Mouse (Mus musculus) thymus, postnatal 36 days (tissue): ENCODE results near the gene Miga1.

ENCODE experiments used
- DNase-seq, 2 experiments: peaks; one replicate each; pipeline ENCODE4 v3.0.0; 2022; ENCODE audit warnings: mixed read lengths in 2 of 2

Miga1 gene

DNA sequence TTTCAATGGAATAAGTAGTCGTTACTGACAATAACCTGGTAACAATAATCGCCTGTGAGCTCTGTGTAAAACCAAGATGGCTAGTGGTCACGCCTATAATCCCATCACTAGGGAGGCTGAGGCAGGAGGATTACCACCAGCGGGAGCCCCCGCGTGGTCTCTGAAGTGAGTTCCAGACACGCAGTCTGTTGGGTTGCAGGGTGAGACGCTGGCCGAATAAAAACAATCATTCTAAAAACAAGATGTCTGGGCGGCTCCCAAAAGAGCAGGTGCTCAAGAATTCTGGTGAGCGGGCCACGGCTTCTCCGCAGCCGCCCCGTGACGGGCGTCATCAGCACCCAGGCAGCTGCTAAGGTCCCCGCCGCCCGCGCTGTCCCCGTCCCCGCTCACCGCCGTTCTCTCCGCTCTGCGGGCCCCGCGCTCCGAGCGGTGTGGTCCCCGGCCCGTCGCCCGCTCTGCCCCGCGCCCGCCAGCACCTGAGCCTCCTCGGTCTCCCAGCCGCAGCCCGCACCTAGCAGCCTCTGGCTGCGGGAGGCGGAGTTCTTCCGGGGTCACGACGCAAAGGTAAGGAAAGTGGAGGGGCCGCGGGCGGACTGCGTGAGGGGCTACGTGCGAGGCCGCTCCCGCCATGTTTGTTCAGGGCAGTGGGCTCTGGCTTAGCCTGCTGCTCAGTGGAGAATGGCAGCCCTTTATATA, at the start of gene Miga1:
TSS of gene Miga1 (minus strand) at position 546 of the 696 bp plus-strand sequence.
- DNase-seq = peak; percentile 84 to 87

- no peak for DNase-seq
These were observed 43.9 kb upstream of the Miga1 start for GRCm38 (mm10) chr3:152384106-152384505.

GRCm38 (mm10) chr3:152376063-152376462, 35.9 kb upstream of the Miga1 start:
- no peak for DNase-seq

DNA sequence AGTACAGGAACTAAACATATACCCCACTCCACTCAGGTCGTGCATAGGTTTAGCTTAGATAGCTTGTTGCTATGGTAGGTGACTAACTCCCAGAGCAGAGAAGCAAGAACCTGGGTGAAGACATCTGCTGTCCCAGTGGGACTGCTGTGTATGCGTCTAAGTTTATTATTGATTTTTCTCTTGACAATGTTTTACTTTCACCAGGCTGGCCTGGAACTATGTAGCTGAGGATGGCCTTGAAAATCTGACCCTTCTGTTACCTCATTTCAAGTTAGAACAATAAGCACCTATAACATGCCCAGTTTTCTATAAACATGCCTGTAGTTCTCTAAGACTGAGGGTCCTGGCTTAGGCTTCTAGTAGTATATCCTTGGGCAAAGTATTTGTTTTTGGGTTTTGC, 24.0 kb upstream of the Miga1 start:
- DNase-seq = no peak

DNA sequence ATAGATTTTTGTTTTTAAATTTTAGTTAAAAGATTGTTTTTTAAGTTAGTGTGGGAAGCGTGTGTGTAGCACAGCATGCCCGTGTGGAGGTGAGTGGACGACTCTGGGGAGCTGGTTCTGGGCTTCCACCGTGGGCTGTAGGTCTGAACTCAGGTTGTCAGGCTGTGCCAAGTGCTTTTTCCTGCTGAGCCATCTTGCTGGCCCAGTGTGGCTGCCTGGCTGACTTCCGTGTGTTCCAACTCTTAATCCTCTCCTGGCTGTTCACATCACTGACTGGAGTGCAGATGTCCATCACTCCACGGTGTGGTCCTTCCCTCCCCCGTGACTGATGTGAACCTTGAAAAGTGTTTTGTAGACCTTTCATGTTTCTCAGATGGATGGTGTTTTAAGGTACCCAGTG, 18.9 kb upstream of the Miga1 start:
- no peak for DNase-seq

- no peak for DNase-seq
These were observed 16.5 kb upstream of the Miga1 start for GRCm38 (mm10) chr3:152356751-152357150.

- DNase-seq = peak; percentile 4 to 19
These were observed 15.2 kb upstream of the Miga1 start for GRCm38 (mm10) chr3:152355361-152355760.

GRCm38 (mm10) chr3:152353434-152354177, 13.4 kb upstream of the Miga1 start:
- no peak for DNase-seq

DNA sequence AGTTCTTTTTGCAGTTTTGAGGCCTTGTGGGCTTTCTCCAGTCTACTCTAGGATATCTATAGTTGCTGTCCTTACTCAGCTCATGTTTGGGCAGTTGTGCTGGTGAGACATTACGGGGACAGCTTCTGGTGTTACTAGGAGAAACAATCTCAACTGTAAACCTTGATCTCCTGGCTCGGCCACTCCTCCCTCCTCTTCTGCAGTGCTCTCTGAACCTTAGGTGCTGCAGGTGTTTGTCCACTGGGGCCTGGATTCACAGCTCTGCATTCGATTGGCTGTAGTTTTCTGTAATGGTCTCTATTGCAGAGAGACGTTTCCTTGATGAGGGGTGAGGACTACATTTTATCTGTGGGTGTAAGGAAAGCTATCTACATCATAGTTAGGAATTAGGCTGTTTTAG, 12.1 kb upstream of the Miga1 start:
- no peak for DNase-seq

- no peak for DNase-seq
These were observed 10.8 kb upstream of the Miga1 start for GRCm38 (mm10) chr3:152350966-152351365.

- DNase-seq = no peak
These were observed 10.2 kb upstream of the Miga1 start for GRCm38 (mm10) chr3:152350431-152350830.

DNA sequence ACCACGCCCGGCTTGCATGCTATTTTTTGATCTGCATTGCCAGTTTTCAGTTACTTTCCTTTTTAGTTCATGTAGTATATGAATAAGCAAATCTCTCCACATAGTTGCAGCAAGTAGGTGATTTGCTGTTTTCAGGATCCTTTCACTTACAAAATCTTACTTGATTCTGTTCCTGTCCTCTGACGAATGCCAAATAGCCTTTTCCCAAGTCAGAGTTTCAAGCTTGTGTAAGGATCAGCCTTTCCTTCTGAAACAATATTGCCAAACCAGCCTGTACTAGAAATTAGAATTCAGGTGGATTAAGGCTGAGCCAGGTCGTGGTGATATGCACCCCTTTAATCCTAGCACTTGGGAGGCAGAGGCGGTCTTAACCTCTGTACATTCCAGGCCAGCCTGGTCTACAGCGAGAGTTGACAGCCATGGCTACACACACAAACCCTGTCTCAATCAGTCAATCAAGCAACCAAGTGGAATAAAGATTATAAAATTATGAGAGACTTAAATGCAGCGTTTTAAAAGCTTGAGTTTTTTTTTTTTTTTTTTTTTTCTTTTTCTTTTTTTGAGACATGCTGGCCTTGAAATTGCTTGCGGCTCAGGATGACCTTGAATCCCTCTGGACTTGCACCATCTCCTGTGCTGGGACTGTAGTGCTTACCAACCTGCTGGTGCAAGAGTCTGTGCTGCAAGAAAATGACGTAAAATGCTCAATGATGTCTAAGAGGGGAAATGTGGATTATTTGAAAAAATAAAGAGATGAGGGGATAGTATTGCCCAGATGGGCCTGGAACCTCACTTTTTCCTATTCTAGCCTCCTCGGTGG, 8.0 kb upstream of the Miga1 start:
- DNase-seq = no peak

DNA sequence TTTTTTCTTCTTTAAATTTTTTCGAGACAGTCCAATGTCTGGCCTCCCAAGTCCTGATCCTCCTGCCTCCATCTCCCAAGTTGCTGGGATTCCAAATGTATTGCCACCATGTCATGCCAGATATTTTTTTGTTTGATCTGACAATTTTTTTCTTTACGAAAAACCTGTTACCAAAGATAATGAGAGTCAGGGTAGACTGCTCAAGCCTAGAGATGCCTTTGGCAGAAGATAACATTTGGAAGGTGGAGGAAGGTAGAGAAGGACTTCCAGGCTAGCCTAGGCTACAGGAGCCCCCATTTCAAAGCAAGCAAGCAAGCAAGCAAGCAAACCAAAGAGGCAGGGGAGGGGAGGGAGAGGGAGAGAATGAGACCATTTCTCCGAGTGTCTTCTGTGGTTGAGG, 7.0 kb upstream of the Miga1 start:
- no peak for DNase-seq

DNA sequence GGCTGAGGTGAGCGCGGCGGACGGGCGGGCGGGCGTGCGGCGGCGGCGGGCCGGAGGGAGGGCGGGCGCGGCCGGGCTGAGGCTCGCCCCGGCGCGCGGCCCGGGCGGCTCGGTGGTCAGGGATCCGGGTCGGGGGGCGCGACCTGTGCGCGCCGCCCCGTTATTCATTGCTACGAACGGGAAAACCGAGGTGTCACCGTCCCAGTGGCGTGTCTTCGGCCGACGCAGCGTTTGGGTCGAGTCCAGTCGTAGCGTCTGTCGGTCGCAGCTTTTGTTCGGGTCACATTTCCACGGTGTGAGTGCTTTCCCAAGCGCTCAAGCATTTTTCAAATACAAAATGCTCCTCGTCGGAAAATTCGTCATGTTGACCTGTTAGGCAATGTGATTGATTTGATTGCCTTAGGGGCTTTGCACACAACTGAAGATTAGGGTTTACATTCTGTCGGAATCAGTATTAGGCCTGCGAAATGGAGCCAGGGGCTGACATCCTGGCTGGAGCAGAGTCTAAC, 6.5 kb upstream of the Miga1 start:
- DNase-seq = peak in 1 of 2 experiments; percentile 27

DNA sequence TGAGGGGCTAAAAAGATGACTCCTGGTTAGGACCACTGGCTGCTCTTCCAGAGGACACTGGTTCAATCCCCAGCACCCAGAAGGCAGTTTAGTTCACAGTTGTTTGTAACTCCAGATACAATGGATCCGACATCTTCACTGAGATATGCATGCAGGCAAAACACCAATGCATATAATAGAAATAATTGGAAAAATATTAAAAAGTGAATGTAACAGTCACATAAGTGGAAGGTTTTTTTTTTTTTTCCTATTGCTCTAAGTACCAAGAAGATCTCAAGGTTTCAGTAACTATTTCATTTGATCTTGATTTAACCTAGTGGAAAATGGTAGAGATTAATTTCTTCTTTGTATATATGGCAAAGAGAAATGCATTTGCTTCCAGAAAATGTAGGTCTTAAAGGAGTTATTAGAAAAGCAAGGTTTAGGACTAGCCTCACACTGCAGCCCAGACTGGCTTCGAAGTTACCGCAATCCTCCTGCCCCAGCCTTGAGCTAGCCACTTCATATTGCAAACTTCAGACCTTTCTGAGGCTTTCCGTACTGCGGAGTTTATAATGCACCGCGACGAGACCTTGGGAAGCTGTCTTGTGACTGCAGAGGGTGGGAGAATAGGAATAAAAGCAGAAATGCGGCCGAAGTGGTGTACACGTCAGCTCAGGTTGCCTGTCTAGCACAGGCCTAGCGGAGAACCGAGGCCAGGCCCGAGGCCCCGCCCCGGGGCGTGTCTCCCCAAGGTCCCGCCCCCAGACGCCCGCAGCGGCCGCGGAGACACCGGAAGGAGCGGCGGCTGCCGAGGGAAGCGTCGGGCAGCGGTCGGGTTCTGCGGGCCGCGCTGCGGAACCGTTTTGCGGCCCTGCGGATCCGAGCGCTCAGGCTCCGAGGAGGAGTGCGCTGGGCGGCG, 5.8 kb upstream of the Miga1 start, which contains the start of gene Usp33:
TSS of gene Usp33 (plus strand) at position 747 of the 901 bp plus-strand sequence.
- DNase-seq = peak; percentile 96

DNA sequence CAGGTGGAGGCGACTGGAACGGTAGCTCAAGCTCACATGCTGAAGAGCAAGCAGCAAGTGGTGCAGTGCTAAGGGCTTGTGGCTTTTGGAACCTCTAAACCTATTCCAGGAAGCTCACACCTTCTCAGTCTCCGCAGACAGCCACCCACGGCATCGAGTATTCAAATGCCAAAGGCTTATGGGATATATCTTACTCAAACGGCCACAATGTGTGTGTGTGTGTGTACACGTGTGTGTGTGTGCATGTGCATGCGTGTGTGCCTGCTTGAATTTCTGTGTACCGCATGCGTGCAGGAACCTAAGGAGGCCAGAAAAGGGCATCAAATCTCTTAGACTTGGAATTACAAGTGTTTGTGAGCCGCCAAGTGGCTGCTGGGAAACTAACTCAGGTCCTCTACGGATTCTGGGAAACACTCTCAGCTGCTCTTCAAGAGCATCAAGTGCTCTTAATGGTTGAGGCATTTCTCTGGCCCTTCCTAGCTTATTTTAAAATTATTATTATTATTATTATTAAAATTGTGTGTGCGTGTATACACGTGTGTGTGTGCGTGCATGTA, 2.8 kb upstream of the Miga1 start:
- no peak for DNase-seq

DNA sequence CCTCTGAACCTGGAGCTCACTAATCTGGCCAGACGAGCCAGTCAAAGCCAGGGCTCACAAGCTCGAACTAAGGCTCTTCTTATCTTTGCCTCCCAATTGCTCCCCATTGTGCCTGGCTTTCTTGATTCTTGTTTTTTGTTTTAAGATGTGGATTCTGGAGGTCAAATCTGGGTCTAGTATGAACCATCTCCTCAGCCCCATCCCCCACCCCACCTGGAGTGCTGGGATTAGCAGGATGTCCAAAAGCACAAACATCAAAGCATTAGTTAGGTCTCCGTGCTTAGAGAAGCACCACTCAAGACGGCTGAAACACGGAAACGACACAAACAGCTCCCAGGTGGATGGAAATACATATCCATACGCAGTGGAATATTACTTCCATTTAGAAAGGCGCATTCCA, 4.1 kb downstream of the Miga1 start:
- no peak for DNase-seq

- DNase-seq = no peak
These were observed 6.6 kb downstream of the Miga1 start for GRCm38 (mm10) chr3:152333641-152334040.

GRCm38 (mm10) chr3:152332545-152333300, 7.5 kb downstream of the Miga1 start:
- DNase-seq = no peak

- no peak for DNase-seq
These were observed 8.1 kb downstream of the Miga1 start for GRCm38 (mm10) chr3:152332104-152332503.
